Mouse (Mus musculus) liver, postnatal 0 days (tissue): ENCODE results near the gene Uqcrc2.

Experiments
- CTCF ChIP-seq: sonication (generic); IDR thresholded peaks from 2 replicates; pipeline ENCODE4 v1.5.1; 2016; ENCODE audit warnings: antibody characterized with exemption, low read depth
- EP300 ChIP-seq: IDR thresholded peaks from 2 replicates; pipeline ENCODE4 v1.6.1; 2016; ENCODE audit warnings: antibody characterized with exemption, low read depth, mild to moderate bottlenecking

- TF ChIP-seq CTCF: no peak
- no peak; the same call in 1 of the 2 replicates for TF ChIP-seq EP300
These were observed 47.0 kb downstream of the Uqcrc2 start for GRCm38 (mm10) chr7:120682002-120682401.
